Mouse (Mus musculus) heart, postnatal 0 days (tissue): ENCODE data around the gene Nup50.

Source experiments
- CTCF ChIP-seq: IDR thresholded peaks from 2 replicates; pipeline ENCODE4 v1.5.1; 2016; ENCODE audit warnings: antibody characterized with exemption, control low read depth, low read depth
- EP300 ChIP-seq: IDR thresholded peaks from 2 replicates; pipeline ENCODE4 v1.6.1; 2016; ENCODE audit warnings: antibody characterized with exemption, low read depth

- TF ChIP-seq EP300 (no peak), CTCF (no peak)
Observed at GRCm38 (mm10) chr15:84932351-84932750, 9.1 kb downstream of the Nup50 start.
